Mouse (Mus musculus): Measurements from ENCODE around the gene Nup133. TPM values are rescaled to one million over a fixed set of nuclear protein-coding genes. Genes with fewer than 3 reads are reported as not detected.

The Nup133 gene
- polyA plus RNA-seq, 1 experiment = 8.5 TPM

DNA sequence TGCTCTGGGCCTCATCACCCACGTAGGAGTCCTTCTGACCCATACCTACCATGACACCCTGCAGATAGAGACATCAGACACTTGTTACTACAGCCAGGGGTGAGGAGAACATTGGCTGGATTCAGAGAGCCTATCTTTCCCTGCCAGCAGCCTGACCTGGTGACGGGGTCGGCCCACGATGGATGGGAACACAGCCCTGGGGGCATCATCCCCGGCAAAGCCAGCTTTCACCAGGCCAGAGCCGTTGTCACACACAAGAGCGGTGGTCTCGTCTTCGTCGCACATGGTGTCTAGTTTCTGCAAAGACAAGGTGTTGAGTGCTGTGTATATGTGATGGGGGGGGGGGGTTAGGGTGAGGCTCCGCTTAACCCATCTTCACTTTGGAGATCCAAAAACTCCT is 55.7 kb downstream of the Nup133 start:
- no peak for DNase-seq (ENCODE audit: low read depth in 1 of 2, low spot score in 2 of 2)
- no peak overlapping the region for H3K4me3 ChIP-seq (ENCODE audit: extremely low read depth, insufficient read depth, insufficient read length)
- 88% methylated on average over 11 of the region's 11 CpGs for WGBS
- no peaks in the 10 kb centered on the region for H3K4me1 ChIP-seq (ENCODE audit: control insufficient read depth, insufficient read depth, insufficient read length)
- peaks cover 8% of the 10 kb centered on the region; the same call in 1 of the 2 replicates for H3K27me3 ChIP-seq (ENCODE audit: control insufficient read depth, insufficient read depth, low read length)
- no peaks in the 10 kb centered on the region for H3K36me3 ChIP-seq (ENCODE audit: control insufficient read depth, insufficient read depth, low read length)
- no peak overlapping the region for H3K27ac ChIP-seq (ENCODE audit: insufficient read depth, low read length)
- no peak for TF ChIP-seq POLR2A (IDR thresholded peaks at IDR 0.05; ENCODE audit: low read depth, low read length)
- TF ChIP-seq CTCF (IDR thresholded peaks at IDR 0.05; ENCODE audit: extremely low read depth, insufficient read depth, insufficient read length, insufficient replicate concordance) = no peak

DNA sequence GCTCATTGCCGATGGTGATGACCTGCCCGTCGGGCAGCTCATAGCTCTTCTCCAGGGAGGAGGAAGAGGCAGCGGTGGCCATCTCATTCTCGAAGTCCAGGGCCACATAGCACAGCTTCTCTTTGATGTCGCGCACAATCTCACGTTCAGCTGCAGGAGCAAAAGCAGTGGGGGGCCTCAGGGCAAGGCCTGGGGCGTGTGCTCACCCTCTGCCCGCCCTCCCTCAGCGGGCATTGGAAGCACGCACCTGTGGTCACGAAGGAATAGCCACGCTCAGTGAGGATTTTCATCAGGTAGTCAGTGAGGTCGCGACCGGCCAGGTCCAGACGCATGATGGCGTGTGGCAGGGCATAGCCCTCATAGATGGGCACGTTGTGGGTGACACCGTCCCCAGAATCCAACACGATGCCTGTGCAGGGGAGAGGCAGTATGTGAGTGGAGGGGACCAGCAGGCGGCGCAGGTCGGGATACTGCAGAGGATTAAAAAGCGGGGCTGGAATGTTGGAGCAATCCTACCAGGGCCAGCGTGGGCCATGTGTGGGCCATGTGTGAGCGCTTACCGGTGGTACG is 56.4 kb downstream of the Nup133 start:
- TF ChIP-seq POLR2A (IDR thresholded peaks at IDR 0.05; ENCODE audit: low read depth, low read length) = no peak
- TF ChIP-seq CTCF (IDR thresholded peaks at IDR 0.05; ENCODE audit: extremely low read depth, insufficient read depth, insufficient read length, insufficient replicate concordance) = no peak
- H3K4me3 ChIP-seq (ENCODE audit: extremely low read depth, insufficient read depth, insufficient read length) = no peak overlapping the region
- WGBS = 23% methylated on average over 30 of the region's 30 CpGs

DNA sequence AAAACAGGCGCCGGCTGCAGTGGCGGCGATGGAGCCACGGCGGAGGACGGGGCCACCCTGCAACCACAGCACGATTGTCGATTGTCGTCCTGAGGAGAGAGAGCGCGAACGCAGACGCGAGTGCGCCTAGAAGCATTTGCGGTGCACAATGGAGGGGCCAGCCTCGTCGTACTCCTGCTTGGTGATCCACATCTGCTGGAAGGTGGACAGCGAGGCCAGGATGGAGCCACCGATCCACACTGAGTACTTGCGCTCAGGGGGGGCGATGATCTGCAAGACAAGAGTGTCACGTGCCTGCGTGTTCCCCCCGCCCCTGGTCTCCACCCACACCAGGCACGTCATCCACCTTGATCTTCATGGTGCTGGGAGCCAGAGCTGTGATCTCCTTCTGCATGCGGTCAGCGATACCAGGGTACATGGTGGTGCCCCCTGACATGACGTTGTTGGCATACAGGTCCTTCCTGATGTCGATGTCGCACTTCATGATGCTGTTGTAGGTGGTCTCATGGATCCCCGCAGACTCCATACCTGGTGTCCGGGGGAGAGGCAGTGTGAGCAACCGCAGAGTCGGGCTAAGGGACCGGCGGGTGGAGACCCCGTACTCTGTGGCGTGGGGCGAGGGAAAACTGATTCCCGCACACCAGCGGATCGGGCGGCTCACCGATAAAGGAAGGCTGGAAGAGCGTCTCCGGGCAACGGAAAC is 57.0 kb downstream of the Nup133 start:
- H3K27me3 ChIP-seq (ENCODE audit: control insufficient read depth, insufficient read depth, low read length) = peaks cover 8% of the 10 kb centered on the region; the same call in 1 of the 2 replicates
- TF ChIP-seq CTCF (IDR thresholded peaks at IDR 0.05; ENCODE audit: extremely low read depth, insufficient read depth, insufficient read length, insufficient replicate concordance) (no peak), POLR2A (IDR thresholded peaks at IDR 0.05; ENCODE audit: low read depth, low read length) (no peak)
- H3K27ac ChIP-seq (ENCODE audit: insufficient read depth, low read length) = no peak overlapping the region
- H3K36me3 ChIP-seq (ENCODE audit: control insufficient read depth, insufficient read depth, low read length) = no peaks in the 10 kb centered on the region
- H3K4me1 ChIP-seq (ENCODE audit: control insufficient read depth, insufficient read depth, insufficient read length) = no peaks in the 10 kb centered on the region
- WGBS = 7% methylated on average over 49 of the region's 49 CpGs
- DNase-seq (ENCODE audit: low read depth in 1 of 2, low spot score in 2 of 2) = no peak
- H3K4me3 ChIP-seq (ENCODE audit: extremely low read depth, insufficient read depth, insufficient read length) = no peak overlapping the region

More for the DNA sequence above, 56.4 kb downstream of the Nup133 start:
- Histone ChIP-seq H3K27me3 (ENCODE audit: control insufficient read depth, insufficient read depth, low read length) (peaks cover 8% of the 10 kb centered on the region; the same call in 1 of the 2 replicates), H3K27ac (ENCODE audit: insufficient read depth, low read length) (no peak overlapping the region), H3K4me1 (ENCODE audit: control insufficient read depth, insufficient read depth, insufficient read length) (no peaks in the 10 kb centered on the region), H3K36me3 (ENCODE audit: control insufficient read depth, insufficient read depth, low read length) (no peaks in the 10 kb centered on the region)
- DNase-seq (ENCODE audit: low read depth in 1 of 2, low spot score in 2 of 2) = no peak

DNA sequence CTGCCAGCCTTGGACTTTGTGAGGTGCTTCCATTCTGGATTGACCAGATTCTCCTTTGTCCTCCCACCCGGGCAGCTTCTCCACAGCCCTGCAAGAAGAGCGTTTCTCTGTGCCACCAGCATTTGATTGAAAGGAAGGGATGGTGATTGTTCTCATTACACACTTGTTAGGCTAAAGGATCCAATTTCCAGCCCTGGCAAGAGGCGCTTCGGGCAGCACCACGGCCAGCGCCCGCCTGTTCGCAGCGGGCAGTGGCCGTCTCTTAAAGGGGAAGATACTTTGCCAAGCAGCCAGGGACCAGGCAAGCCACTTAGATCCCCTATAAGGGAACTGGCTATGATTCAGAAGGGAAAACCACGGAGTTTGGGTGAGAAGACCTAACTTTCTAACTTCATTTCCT is 57.8 kb downstream of the Nup133 start:
- no peak for DNase-seq (ENCODE audit: low read depth in 1 of 2, low spot score in 2 of 2)
- Histone ChIP-seq H3K4me3 (ENCODE audit: extremely low read depth, insufficient read depth, insufficient read length) (no peak overlapping the region), H3K27ac (ENCODE audit: insufficient read depth, low read length) (no peak overlapping the region), H3K4me1 (ENCODE audit: control insufficient read depth, insufficient read depth, insufficient read length) (no peaks in the 10 kb centered on the region), H3K27me3 (ENCODE audit: control insufficient read depth, insufficient read depth, low read length) (peaks cover 10% of the 10 kb centered on the region), H3K36me3 (ENCODE audit: control insufficient read depth, insufficient read depth, low read length) (no peaks in the 10 kb centered on the region)
- WGBS = 4% methylated on average over 11 of the region's 11 CpGs
- no peak for TF ChIP-seq POLR2A (IDR thresholded peaks at IDR 0.05; ENCODE audit: low read depth, low read length)
- no peak for TF ChIP-seq CTCF (IDR thresholded peaks at IDR 0.05; ENCODE audit: extremely low read depth, insufficient read depth, insufficient read length, insufficient replicate concordance)

DNA sequence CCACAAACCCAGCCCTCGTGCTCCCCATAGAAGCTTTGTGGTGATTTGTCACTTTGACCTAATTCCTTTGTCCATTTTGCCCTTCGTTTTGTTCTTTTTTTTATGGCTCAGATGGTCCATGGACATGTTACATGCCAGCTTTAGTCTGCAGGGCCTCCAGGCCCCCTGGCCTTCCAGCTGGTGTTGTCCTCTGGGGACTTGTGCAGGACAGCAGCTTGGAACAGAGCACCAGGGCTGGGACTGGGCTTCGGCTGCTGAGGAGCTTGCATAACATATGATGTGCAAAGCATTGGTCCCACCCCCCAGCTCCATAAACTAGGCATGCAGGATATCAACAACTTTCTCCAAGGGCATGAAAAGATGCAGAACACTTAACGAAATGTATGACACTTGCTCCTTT is 59.3 kb downstream of the Nup133 start:
- no peak for DNase-seq (ENCODE audit: low read depth in 1 of 2, low spot score in 2 of 2)
- Histone ChIP-seq H3K36me3 (ENCODE audit: control insufficient read depth, insufficient read depth, low read length) (no peaks in the 10 kb centered on the region), H3K4me3 (ENCODE audit: extremely low read depth, insufficient read depth, insufficient read length) (no peak overlapping the region), H3K27me3 (ENCODE audit: control insufficient read depth, insufficient read depth, low read length) (peaks cover 10% of the 10 kb centered on the region), H3K4me1 (ENCODE audit: control insufficient read depth, insufficient read depth, insufficient read length) (no peaks in the 10 kb centered on the region), H3K27ac (ENCODE audit: insufficient read depth, low read length) (no peak overlapping the region)
- 81% methylated on average over 4 of the region's 4 CpGs for WGBS
- TF ChIP-seq CTCF (IDR thresholded peaks at IDR 0.05; ENCODE audit: extremely low read depth, insufficient read depth, insufficient read length, insufficient replicate concordance) = no peak
- no peak for TF ChIP-seq POLR2A (IDR thresholded peaks at IDR 0.05; ENCODE audit: low read depth, low read length)

GRCm38 (mm10) chr8:123887956-123888355 is 61.1 kb downstream of the Nup133 start:
- DNase-seq (ENCODE audit: low read depth in 1 of 2, low spot score in 2 of 2) = no peak
- Histone ChIP-seq H3K27me3 (ENCODE audit: control insufficient read depth, insufficient read depth, low read length) (peaks cover 5% of the 10 kb centered on the region), H3K4me1 (ENCODE audit: control insufficient read depth, insufficient read depth, insufficient read length) (no peaks in the 10 kb centered on the region), H3K27ac (ENCODE audit: insufficient read depth, low read length) (no peak overlapping the region), H3K36me3 (ENCODE audit: control insufficient read depth, insufficient read depth, low read length) (no peaks in the 10 kb centered on the region), H3K4me3 (ENCODE audit: extremely low read depth, insufficient read depth, insufficient read length) (no peak overlapping the region)
- 81% methylated on average over 2 of the region's 2 CpGs for WGBS
- TF ChIP-seq CTCF (IDR thresholded peaks at IDR 0.05; ENCODE audit: extremely low read depth, insufficient read depth, insufficient read length, insufficient replicate concordance) (no peak), POLR2A (IDR thresholded peaks at IDR 0.05; ENCODE audit: low read depth, low read length) (no peak)

- H3K36me3 ChIP-seq (ENCODE audit: control insufficient read depth, insufficient read depth, low read length) = no peaks in the 10 kb centered on the region
- peaks cover 2% of the 10 kb centered on the region for H3K27me3 ChIP-seq (ENCODE audit: control insufficient read depth, insufficient read depth, low read length)
- DNase-seq (ENCODE audit: low read depth in 1 of 2, low spot score in 2 of 2) = no peak
- 91% methylated on average over 4 of the region's 4 CpGs for WGBS
- H3K4me3 ChIP-seq (ENCODE audit: extremely low read depth, insufficient read depth, insufficient read length) = no peak overlapping the region
- TF ChIP-seq CTCF (IDR thresholded peaks at IDR 0.05; ENCODE audit: extremely low read depth, insufficient read depth, insufficient read length, insufficient replicate concordance) (no peak), POLR2A (IDR thresholded peaks at IDR 0.05; ENCODE audit: low read depth, low read length) (no peak)
- no peaks in the 10 kb centered on the region for H3K4me1 ChIP-seq (ENCODE audit: control insufficient read depth, insufficient read depth, insufficient read length)
- no peak overlapping the region for H3K27ac ChIP-seq (ENCODE audit: insufficient read depth, low read length)
These were observed 61.9 kb downstream of the Nup133 start for GRCm38 (mm10) chr8:123887163-123887562.

Data from spleen, adult 2 months (tissue).